Mouse (Mus musculus) CH12.LX (cell line): ENCODE results near the gene Gm20716.

Source experiments
- CTCF ChIP-seq, 2 experiments: IDR thresholded peaks in 1 of 2; conservative IDR thresholded peaks in 1 of 2; 2 replicates each; pipeline ENCODE4 v1.5.1; 2011 to 2012; ENCODE audit warnings: low read depth in 2 of 2, low read length in 2 of 2, improper control_type of control experiment in 1 of 2, inconsistent platforms in 1 of 2, mild to moderate bottlenecking in 1 of 2, moderate library complexity in 1 of 2
- ELF1 ChIP-seq: IDR thresholded peaks from 2 replicates; pipeline ENCODE4 v1.6.1; 2014; ENCODE audit warnings: low read depth, mild to moderate bottlenecking, inconsistent platforms, low read length, improper control_type of control experiment
- ETS1 ChIP-seq: conservative IDR thresholded peaks from 2 replicates; pipeline ENCODE4 v1.6.1; 2012; ENCODE audit warnings: low read depth, mild to moderate bottlenecking, inconsistent platforms, low read length, improper control_type of control experiment, moderate library complexity
- GABPA ChIP-seq: IDR thresholded peaks from 2 replicates; pipeline ENCODE4 v1.6.1; 2012; ENCODE audit warnings: low read depth, low read length, improper control_type of control experiment, inconsistent platforms; ENCODE audit not compliant: insufficient replicate concordance
- IRF4 ChIP-seq: IDR thresholded peaks from 2 replicates; pipeline ENCODE4 v1.6.1; 2014; ENCODE audit warnings: low read depth, mild to moderate bottlenecking, inconsistent platforms, low read length, improper control_type of control experiment
- MAX ChIP-seq: IDR thresholded peaks from 2 replicates; pipeline ENCODE4 v1.6.1; 2011; ENCODE audit warnings: low read length, improper control_type of control experiment
- MAZ ChIP-seq: IDR thresholded peaks from 2 replicates; pipeline ENCODE4 v1.6.1; 2012; ENCODE audit warnings: low read depth, mild to moderate bottlenecking, inconsistent platforms, low read length, improper control_type of control experiment, moderate library complexity
- MXI1 ChIP-seq: IDR thresholded peaks from 2 replicates; pipeline ENCODE4 v1.6.1; 2011; ENCODE audit warnings: mild to moderate bottlenecking, low read depth, low read length, improper control_type of control experiment
- POLR2A ChIP-seq: IDR thresholded peaks from 2 replicates; pipeline ENCODE4 v1.6.1; 2011; ENCODE audit warnings: low read depth, mild to moderate bottlenecking, improper control_type of control experiment, low read length
- RAD21 ChIP-seq: IDR thresholded peaks from 2 replicates; pipeline ENCODE4 v1.6.1; 2011; ENCODE audit warnings: low read depth, mild to moderate bottlenecking, low read length, improper control_type of control experiment, moderate library complexity
- TCF12 ChIP-seq: IDR thresholded peaks from 2 replicates; pipeline ENCODE4 v1.6.1; 2014; ENCODE audit warnings: low read depth, mild to moderate bottlenecking, inconsistent platforms, low read length, improper control_type of control experiment
- USF2 ChIP-seq: conservative IDR thresholded peaks from 2 replicates; pipeline ENCODE4 v1.6.1; 2011; ENCODE audit warnings: low read depth, low read length, improper control_type of control experiment

DNA sequence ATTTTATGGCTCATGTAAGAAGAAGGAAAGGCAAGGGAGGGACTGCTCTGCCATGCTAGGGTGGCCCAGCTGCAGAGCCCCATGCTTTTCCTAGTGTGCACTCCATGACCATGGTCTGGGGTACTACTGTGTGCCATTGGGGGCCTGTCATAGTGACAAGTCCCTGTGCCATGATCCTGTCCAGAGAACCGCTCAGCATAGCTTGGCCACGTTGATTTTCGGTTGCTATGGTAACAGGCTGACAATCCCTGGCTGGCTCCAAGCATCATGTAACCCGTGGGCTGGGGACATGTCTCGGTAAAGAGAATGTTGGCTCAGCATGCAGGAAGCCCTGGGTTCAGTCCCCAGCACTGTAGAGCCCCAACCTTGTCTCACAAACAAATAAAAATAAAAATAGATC lies 86.4 kb downstream of the Gm20716 start:
- TF ChIP-seq MXI1: no peak
- no peak for TF ChIP-seq CTCF (conservative IDR thresholded peaks at IDR 0.05 in 1 of 2, IDR thresholded peaks at IDR 0.05 in 1 of 2; ENCODE audit: low read depth in 2 of 2, low read length in 2 of 2)
- no peak for TF ChIP-seq RAD21
- TF ChIP-seq GABPA: no peak
- TF ChIP-seq POLR2A: no peak
- TF ChIP-seq ETS1: no peak
- TF ChIP-seq TCF12: no peak
- no peak for TF ChIP-seq USF2
- TF ChIP-seq MAZ: no peak
- TF ChIP-seq MAX: no peak
- no peak for TF ChIP-seq IRF4
- TF ChIP-seq ELF1: no peak
